Mouse (Mus musculus) left cerebral cortex, postnatal 10 days (tissue): ENCODE data around the gene Pde1c. TPM values are rescaled to one million over a fixed set of nuclear protein-coding genes. Genes with fewer than 3 reads are reported as not detected.
A peak's percentile ranks its signal among the peaks of the same experiment; 100 is the strongest.

Experiments
- DNase-seq, 2 experiments: peaks; one replicate each; pipeline ENCODE4 v3.0.0; 2021 to 2022; ENCODE audit warnings: low spot score in 2 of 2, mixed read lengths in 1 of 2; ENCODE audit errors: extremely low spot score in 1 of 2
- intact Hi-C: fragments of 180-260 bp; cut with DNase I; formaldehyde crosslinking; loops from one replicate; pipeline ENCODE4 v1.15.1; 2025
- microRNA-seq: library from miRNA; unstranded; fragments of <30 nt; microRNA quantifications from one replicate; pipeline ENCODE4 v1.2.0, GENCODE M21; 2022
- total RNA-seq, 2 experiments: library from RNA; stranded (reverse); gene quantifications; 2 replicates each; pipeline ENCODE4 v1.2.3; 2021

The Pde1c gene
- total RNA-seq, 2 experiments from 2014 or later, result 4.1 to 4.2 TPM

DNA sequence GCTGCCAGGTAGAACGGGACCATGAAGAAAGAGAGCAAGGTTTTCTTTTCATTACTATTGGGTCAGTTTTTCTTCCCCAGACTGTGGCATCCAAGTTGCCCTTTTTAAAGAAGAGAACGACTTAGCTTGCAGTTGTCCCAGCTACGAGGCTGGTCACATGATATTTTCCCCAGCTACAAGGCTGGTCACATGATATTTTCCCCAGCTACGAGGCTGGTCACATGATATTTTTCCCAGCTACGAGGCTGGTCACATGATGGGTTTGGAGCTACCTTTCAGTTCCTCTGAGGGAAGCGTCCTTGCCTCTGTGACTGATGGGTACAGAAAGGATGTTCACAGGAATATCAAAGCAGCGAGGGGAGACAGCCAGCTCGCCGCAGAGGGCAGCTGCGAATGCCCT is 533.8 kb downstream of the Pde1c start:
- DNase-seq, result no peak
- intact Hi-C loops, result no loop called here

DNA sequence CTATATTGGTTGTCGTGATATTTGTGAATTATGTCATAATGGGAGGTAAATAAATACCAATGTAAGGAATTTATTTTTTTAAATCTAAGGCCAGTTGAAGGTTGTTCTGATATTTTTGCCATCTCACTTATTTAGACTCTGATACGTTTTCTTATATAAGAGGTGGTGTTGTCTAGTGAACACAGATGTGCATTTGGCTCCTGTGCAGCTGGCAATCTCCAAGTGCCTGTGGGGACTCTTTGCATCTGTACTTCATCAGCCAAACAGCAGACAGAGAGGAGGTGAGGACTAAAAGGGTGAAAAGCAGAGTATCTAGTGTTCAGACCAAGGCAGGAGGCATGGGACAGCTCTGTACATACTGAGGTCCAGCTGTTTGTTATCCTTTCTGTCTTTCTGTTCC is 536.7 kb downstream of the Pde1c start:
- intact Hi-C loops, result no loop called here
- DNase-seq, result no peak

GRCm38 (mm10) chr6:56029986-56030385 is 538.9 kb downstream of the Pde1c start:
- DNase-seq, result no peak
- intact Hi-C loops, result no loop called here

GRCm38 (mm10) chr6:56027966-56028365 is 540.9 kb downstream of the Pde1c start:
- intact Hi-C loops, result no loop called here
- peak in 1 of 2 experiments; percentile 31 for DNase-seq

- peak in 1 of 2 experiments; percentile 25 for DNase-seq
These were observed 541.6 kb downstream of the Pde1c start for GRCm38 (mm10) chr6:56027318-56027717.

DNA sequence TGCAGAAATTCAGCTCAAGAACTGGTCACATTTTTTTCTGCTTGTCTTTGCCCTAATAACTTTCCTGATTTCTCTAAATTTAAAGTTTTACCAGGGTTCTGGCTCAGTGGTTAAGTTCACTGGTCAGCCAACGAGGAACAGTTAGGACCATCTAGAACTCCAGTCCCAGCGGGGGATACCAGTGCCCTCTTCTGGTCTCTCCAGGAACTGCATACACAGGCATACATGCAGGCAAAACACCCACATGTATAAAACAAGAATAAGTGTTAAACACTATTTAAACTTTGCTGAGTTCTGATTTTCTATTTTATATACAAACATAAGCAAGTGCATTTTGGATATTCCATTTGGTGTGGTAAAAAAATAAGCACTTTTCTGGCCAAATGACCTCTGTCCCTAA is 543.4 kb downstream of the Pde1c start:
- intact Hi-C loops, result no loop called here
- peak in 1 of 2 experiments; percentile 33 for DNase-seq

More at GRCm38 (mm10) chr6:56027318-56027717, 541.6 kb downstream of the Pde1c start:
- intact Hi-C loops, result no loop called here

Small RNA genes within 50 kb of the gene (microRNA-seq; reads per million reads assigned to microRNA genes)
- not detected for gene Gm44413

Other genes starting within 250 kb of the Pde1c start
- gene Lsm5, start 135.6 kb upstream of the Pde1c start, total RNA-seq, result 10 to 100 TPM; 22.5 to 31.3 TPM
- 10 to 100 TPM; 34.7 to 37.4 TPM for gene Avl9, start 145.8 kb upstream of the Pde1c start, total RNA-seq
- gene Kbtbd2, start 228.7 kb upstream of the Pde1c start, total RNA-seq, result 10 to 100 TPM; 42.2 to 44.8 TPM